Mouse (Mus musculus): Measurements from ENCODE around the gene Cd2ap. TPM values are rescaled to one million over a fixed set of nuclear protein-coding genes. Genes with fewer than 3 reads are reported as not detected.
A peak's percentile ranks its signal among the peaks of the same experiment; 100 is the strongest.

Cd2ap gene
- polyA plus RNA-seq (2014; fragmentation: Nextera tagmentation; extraction: Ambion mirVana): 22.2 and 22.7 TPM in 2 replicates

- Histone ChIP-seq H3K9ac (ENCODE audit: low read depth, low read length) (peak within 1 kb of the TSS; percentile 97), H3K4me1 (replicated peaks; ENCODE audit: control insufficient read depth, insufficient read depth, low read length) (peaks cover 5% of the 10 kb centered on the region; the same call in 1 of the 2 replicates), H3K4me2 (peak within 1 kb of the TSS; percentile 94), H3K27me3 (replicated peaks; ENCODE audit: control insufficient read depth, insufficient read depth, low read length) (no peaks in the 10 kb centered on the region), H3K9me3 (ENCODE audit: control insufficient read depth, low read length) (no peaks in the 10 kb centered on the region), H3K4me3 (ENCODE audit: low read depth, low read length) (peak within 1 kb of the TSS; percentile 92), H3K36me3 (ENCODE audit: control insufficient read depth, insufficient read depth, low read length) (no peaks in the 10 kb centered on the region), H3K27ac (ENCODE audit: low read depth, low read length) (peak within 1 kb of the TSS; percentile 85)
- ATAC-seq (replicated peaks; ENCODE audit: low FRiP score) (peak; percentile 94), DNase-seq (ENCODE audit: low spot score) (peak; percentile 96)
- under 1% methylated on average over 83 of the region's 94 CpGs for WGBS
Measured at GRCm38 (mm10) chr17:42876001-42876903, at the start of gene Cd2ap. Gene Cd2ap (minus strand): TSS chr17:42876665.

- no peak overlapping the region for H3K4me2 ChIP-seq
- H3K27ac ChIP-seq (ENCODE audit: low read depth, low read length): no peak overlapping the region
- H3K36me3 ChIP-seq (ENCODE audit: control insufficient read depth, insufficient read depth, low read length): no peaks in the 10 kb centered on the region
- no peak overlapping the region for H3K9ac ChIP-seq (ENCODE audit: low read depth, low read length)
- no peak overlapping the region for H3K4me3 ChIP-seq (ENCODE audit: low read depth, low read length)
- no peaks in the 10 kb centered on the region for H3K27me3 ChIP-seq (replicated peaks; ENCODE audit: control insufficient read depth, insufficient read depth, low read length)
- no peak for DNase-seq (ENCODE audit: low spot score)
- no peak for ATAC-seq (replicated peaks; ENCODE audit: low FRiP score)
- WGBS: 80% methylated on average over 5 of the region's 5 CpGs
- H3K9me3 ChIP-seq (ENCODE audit: control insufficient read depth, low read length): no peaks in the 10 kb centered on the region
- H3K4me1 ChIP-seq (replicated peaks; ENCODE audit: control insufficient read depth, insufficient read depth, low read length): no peaks in the 10 kb centered on the region
Measured at GRCm38 (mm10) chr17:42924731-42925130, 48.3 kb upstream of the Cd2ap start.

DNA sequence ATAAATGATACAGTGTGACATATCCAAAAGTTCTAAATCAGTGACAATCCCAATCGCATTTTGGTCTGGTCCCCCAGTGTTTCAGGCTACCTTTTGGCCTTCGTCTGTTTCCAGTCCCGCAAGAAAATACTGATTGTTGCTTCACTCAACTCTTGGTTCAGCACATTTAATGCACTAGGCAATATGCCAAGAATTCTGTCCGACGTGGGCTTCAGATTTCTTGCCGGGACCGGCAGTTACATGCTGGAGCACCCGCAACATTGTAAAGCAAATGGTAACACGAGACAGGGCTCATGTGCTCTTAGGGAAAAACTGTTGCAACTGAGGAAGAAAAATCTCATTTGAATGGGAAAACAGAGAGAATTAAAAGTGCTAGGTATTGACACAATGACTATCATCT is 42.3 kb upstream of the Cd2ap start:
- H3K27me3 ChIP-seq (replicated peaks; ENCODE audit: control insufficient read depth, insufficient read depth, low read length): no peaks in the 10 kb centered on the region

DNA sequence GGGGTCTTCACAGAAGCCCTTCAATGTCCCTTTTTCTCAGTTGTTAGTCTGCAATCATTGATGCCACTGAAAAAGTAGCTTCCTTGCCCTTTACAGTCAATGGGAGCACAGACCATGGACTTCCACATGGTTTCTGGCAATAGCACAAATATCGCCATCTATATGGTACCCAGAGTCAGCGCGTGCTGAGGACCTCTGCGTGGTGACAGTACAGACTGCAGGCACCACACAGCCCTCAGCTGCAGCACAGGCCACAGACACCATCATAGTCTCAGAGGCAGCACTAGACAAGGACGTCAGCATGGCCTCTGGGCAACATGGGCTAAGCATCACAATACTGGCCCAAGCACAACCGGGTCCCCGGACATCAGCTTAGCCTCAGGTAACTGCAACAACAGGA is 38.3 kb upstream of the Cd2ap start:
- H3K9ac ChIP-seq (ENCODE audit: low read depth, low read length): no peak overlapping the region
- H3K27me3 ChIP-seq (replicated peaks; ENCODE audit: control insufficient read depth, insufficient read depth, low read length): no peaks in the 10 kb centered on the region
- no peaks in the 10 kb centered on the region for H3K9me3 ChIP-seq (ENCODE audit: control insufficient read depth, low read length)
- 79% methylated on average over 7 of the region's 7 CpGs for WGBS
- no peaks in the 10 kb centered on the region; the same call in 1 of the 2 replicates for H3K4me1 ChIP-seq (replicated peaks; ENCODE audit: control insufficient read depth, insufficient read depth, low read length)
- H3K4me2 ChIP-seq: no peak overlapping the region
- no peaks in the 10 kb centered on the region for H3K36me3 ChIP-seq (ENCODE audit: control insufficient read depth, insufficient read depth, low read length)
- ATAC-seq (replicated peaks; ENCODE audit: low FRiP score) (no peak), DNase-seq (ENCODE audit: low spot score) (no peak)
- no peak overlapping the region for H3K27ac ChIP-seq (ENCODE audit: low read depth, low read length)
- H3K4me3 ChIP-seq (ENCODE audit: low read depth, low read length): no peak overlapping the region

More for the DNA sequence above, 42.3 kb upstream of the Cd2ap start:
- Histone ChIP-seq H3K4me3 (ENCODE audit: low read depth, low read length) (no peak overlapping the region), H3K9me3 (ENCODE audit: control insufficient read depth, low read length) (no peaks in the 10 kb centered on the region), H3K4me1 (replicated peaks; ENCODE audit: control insufficient read depth, insufficient read depth, low read length) (no peaks in the 10 kb centered on the region), H3K36me3 (ENCODE audit: control insufficient read depth, insufficient read depth, low read length) (no peaks in the 10 kb centered on the region), H3K27ac (ENCODE audit: low read depth, low read length) (no peak overlapping the region), H3K9ac (ENCODE audit: low read depth, low read length) (no peak overlapping the region), H3K4me2 (no peak overlapping the region)
- DNase-seq (ENCODE audit: low spot score) (no peak), ATAC-seq (replicated peaks; ENCODE audit: low FRiP score) (no peak)
- 83% methylated on average over 9 of the region's 9 CpGs for WGBS

GRCm38 (mm10) chr17:42912193-42912592 is 35.7 kb upstream of the Cd2ap start:
- no peak for DNase-seq (ENCODE audit: low spot score)
- no peaks in the 10 kb centered on the region for H3K27me3 ChIP-seq (replicated peaks; ENCODE audit: control insufficient read depth, insufficient read depth, low read length)
- no peak overlapping the region for H3K9ac ChIP-seq (ENCODE audit: low read depth, low read length)
- no peak overlapping the region for H3K4me3 ChIP-seq (ENCODE audit: low read depth, low read length)
- no peaks in the 10 kb centered on the region; the same call in 1 of the 2 replicates for H3K4me1 ChIP-seq (replicated peaks; ENCODE audit: control insufficient read depth, insufficient read depth, low read length)
- 68% methylated on average over 6 of the region's 6 CpGs for WGBS
- no peaks in the 10 kb centered on the region for H3K36me3 ChIP-seq (ENCODE audit: control insufficient read depth, insufficient read depth, low read length)
- H3K27ac ChIP-seq (ENCODE audit: low read depth, low read length): no peak overlapping the region
- H3K4me2 ChIP-seq: no peak overlapping the region
- 0 out of 2 replicates have a peak, but pooled peaks have one; percentile 26 for ATAC-seq (replicated peaks; ENCODE audit: low FRiP score)
- H3K9me3 ChIP-seq (ENCODE audit: control insufficient read depth, low read length): no peaks in the 10 kb centered on the region

- ATAC-seq (replicated peaks; ENCODE audit: low FRiP score) (no peak), DNase-seq (ENCODE audit: low spot score) (no peak)
- WGBS: 68% methylated on average over 3 of the region's 3 CpGs
- Histone ChIP-seq H3K9me3 (ENCODE audit: control insufficient read depth, low read length) (no peaks in the 10 kb centered on the region), H3K4me3 (ENCODE audit: low read depth, low read length) (no peak overlapping the region), H3K36me3 (ENCODE audit: control insufficient read depth, insufficient read depth, low read length) (no peaks in the 10 kb centered on the region), H3K9ac (ENCODE audit: low read depth, low read length) (no peak overlapping the region), H3K27ac (ENCODE audit: low read depth, low read length) (no peak overlapping the region), H3K27me3 (replicated peaks; ENCODE audit: control insufficient read depth, insufficient read depth, low read length) (no peaks in the 10 kb centered on the region), H3K4me2 (no peak overlapping the region), H3K4me1 (replicated peaks; ENCODE audit: control insufficient read depth, insufficient read depth, low read length) (no peaks in the 10 kb centered on the region; the same call in 1 of the 2 replicates)
Measured at GRCm38 (mm10) chr17:42910476-42910875, 34.0 kb upstream of the Cd2ap start.

DNA sequence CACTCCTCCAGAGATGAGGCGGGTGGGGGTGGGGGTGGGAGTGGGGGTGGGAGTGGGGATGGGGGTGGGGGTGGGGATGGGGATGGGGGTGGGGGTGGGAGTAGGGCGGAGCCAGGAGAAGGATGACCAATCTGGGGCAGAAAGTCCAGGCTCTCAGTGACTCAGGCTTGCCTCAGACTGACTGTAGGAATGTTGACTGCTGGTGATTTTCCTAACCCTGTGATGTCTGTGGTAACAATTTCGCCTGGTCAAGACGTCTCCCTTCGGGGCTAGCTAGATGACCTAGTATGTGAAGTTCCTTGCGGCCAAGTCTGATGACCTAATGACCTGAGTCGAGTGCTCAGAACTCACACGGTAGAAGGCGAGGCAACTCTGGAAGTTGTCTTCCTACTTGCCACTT is 32.9 kb upstream of the Cd2ap start:
- Histone ChIP-seq H3K4me2 (no peak overlapping the region), H3K27ac (ENCODE audit: low read depth, low read length) (no peak overlapping the region), H3K27me3 (replicated peaks; ENCODE audit: control insufficient read depth, insufficient read depth, low read length) (no peaks in the 10 kb centered on the region), H3K9me3 (ENCODE audit: control insufficient read depth, low read length) (no peaks in the 10 kb centered on the region), H3K4me1 (replicated peaks; ENCODE audit: control insufficient read depth, insufficient read depth, low read length) (no peaks in the 10 kb centered on the region; the same call in 1 of the 2 replicates), H3K9ac (ENCODE audit: low read depth, low read length) (no peak overlapping the region), H3K36me3 (ENCODE audit: control insufficient read depth, insufficient read depth, low read length) (no peaks in the 10 kb centered on the region), H3K4me3 (ENCODE audit: low read depth, low read length) (no peak overlapping the region)
- ATAC-seq (replicated peaks; ENCODE audit: low FRiP score): peak; percentile 67
- 64% methylated on average over 9 of the region's 9 CpGs for WGBS
- DNase-seq (ENCODE audit: low spot score): no peak

DNA sequence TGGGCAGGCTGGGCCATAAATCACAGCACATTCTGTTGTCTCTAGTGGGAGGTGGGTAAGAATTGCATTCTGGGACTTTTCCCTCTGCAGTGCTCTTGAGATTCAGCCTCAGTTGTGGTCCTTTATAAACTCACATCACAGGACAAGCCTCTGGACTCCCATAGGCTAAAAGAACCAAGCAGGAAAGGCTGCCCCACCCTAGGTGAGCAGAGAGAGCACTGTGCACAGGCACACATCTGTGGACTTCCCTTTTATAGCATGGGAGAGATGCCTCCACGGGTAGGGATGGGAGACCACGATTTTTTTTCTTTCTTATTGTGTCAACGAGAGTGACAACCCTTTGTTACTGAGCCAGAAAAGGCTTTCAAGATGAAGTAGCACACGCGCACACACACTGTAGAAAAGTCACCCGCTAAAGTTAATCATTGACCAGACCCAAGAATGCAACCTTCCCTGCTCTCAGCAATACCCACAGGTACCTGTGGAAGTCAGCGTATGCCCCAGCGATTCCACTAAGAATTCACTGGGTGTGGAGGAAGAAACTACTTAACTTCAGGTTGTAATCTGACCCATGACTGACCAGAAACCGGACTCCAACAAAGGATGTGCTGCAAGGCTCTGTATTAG is 32.4 kb upstream of the Cd2ap start:
- H3K4me1 ChIP-seq (replicated peaks; ENCODE audit: control insufficient read depth, insufficient read depth, low read length): no peaks in the 10 kb centered on the region; the same call in 1 of the 2 replicates
- H3K4me3 ChIP-seq (ENCODE audit: low read depth, low read length): no peak overlapping the region
- H3K4me2 ChIP-seq: no peak overlapping the region
- peak; percentile 68 for ATAC-seq (replicated peaks; ENCODE audit: low FRiP score)
- 60% methylated on average over 9 of the region's 9 CpGs for WGBS
- no peak overlapping the region for H3K27ac ChIP-seq (ENCODE audit: low read depth, low read length)
- H3K27me3 ChIP-seq (replicated peaks; ENCODE audit: control insufficient read depth, insufficient read depth, low read length): no peaks in the 10 kb centered on the region
- H3K36me3 ChIP-seq (ENCODE audit: control insufficient read depth, insufficient read depth, low read length): no peaks in the 10 kb centered on the region
- no peak overlapping the region for H3K9ac ChIP-seq (ENCODE audit: low read depth, low read length)
- no peak for DNase-seq (ENCODE audit: low spot score)
- H3K9me3 ChIP-seq (ENCODE audit: control insufficient read depth, low read length): no peaks in the 10 kb centered on the region
